Mouse (Mus musculus) T-helper 2 cell (primary cell): ENCODE results near the gene Unc119.

Experiments
- in situ Hi-C: fragments of 300-600 bp; cut with MboI, MseI; formaldehyde crosslinking; loops from one replicate; pipeline ENCODE4 v1.15.1; 2025; ENCODE audit warnings: high pct_unique_total_duplicates

The Unc119 gene

GRCm38 (mm10) chr11:78343381-78344327 lies at the start of gene Unc119:
TSS of gene Unc119 (plus strand) at chr11:78343482.
- in situ Hi-C loops, result no loop called here

DNA sequence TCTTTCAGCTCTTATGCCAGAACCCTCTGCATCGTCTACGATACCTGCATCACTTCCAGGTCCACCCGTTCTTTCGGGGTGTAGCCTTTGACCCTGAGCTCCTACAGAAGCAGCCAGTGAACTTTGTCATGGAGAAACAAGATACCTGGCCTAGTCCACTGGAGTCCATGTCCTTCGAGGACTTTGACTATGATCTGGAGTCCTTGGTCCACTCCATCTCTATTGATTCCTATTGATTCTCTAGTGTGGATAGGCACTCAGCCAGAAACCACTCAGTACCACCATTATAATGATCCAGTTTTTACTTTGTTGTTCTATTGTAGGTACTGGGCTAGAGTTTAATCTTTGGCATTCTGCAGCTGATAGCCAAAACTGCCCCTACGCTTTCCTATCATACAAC lies 48.7 kb upstream of the Unc119 start:
- in situ Hi-C loops, result no loop called here

GRCm38 (mm10) chr11:78300917-78301316 lies 42.4 kb upstream of the Unc119 start:
- in situ Hi-C loops, result no loop called here

DNA sequence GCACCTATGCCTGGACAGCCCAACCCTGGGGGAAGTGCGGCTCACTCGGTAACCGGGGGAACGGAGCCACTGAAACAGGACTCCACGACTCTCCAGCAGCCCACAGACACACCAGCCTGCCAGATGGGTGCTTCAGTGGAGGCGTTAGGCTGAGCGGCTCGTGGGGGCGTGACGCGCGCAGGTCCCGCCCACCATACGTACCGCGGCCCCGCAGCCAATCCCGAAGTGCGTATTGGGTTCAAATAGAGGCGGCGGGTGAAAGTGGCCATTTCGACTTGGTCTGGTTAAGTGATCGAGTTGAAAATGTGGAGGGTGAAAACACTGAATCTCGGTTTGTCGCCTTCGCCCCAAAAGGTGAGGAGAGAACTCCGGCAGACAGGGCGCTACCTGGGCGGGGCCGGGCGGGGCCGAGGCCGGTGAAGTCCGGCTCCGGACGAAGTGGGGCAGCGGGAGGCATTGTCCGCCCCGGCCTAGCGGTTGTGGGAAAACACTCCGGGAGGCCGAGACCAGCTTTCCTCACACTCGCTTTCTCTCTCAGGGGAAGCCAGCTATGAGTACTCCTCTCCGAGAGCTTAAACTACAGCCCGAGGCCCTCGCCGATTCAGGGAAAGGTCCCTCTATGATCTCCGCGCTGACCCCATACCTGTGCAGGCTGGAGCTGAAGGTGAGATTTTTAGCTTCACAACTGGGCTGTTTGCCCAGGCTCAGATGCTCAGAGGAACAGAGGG lies 41.8 kb upstream of the Unc119 start, which contains the start of gene Spag5:
Gene Spag5, plus strand, starts transcription at position 173 of the 728 bp plus-strand sequence.
- in situ Hi-C loops, result no loop called here

GRCm38 (mm10) chr11:78305272-78305671 lies 38.0 kb upstream of the Unc119 start:
- in situ Hi-C loops, result no loop called here

DNA sequence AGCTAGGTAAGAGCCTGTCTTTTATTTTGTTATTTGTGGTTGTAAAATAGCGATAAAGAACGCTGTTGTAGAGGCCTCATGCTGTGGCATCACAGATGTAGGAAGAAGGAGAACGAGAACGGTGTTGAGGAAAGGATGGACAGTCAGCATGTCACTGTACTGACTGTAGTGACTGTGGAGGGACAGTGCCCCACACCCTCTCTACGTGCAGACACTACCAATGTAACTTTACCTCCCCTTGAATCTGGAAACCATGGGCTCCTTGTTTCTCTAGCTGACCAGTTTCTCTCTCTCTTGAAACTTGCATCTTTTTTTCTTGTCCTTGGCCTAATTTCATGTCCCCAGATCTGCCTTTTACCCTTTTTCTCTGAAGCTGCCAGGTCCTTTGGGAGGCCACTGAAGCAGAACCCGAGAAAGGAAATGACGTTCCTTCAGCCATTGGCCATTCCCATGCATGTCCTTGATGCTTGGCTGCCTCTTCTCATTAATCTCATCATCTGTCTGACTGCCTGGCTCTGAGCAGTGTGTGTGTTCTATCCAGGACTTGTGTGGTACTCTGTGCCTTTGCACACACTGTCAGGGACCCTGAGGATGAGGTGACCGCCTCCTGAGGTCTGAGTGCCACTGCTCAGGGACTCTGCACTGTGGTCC lies 32.3 kb upstream of the Unc119 start:
- in situ Hi-C loops, result no loop called here

GRCm38 (mm10) chr11:78313662-78314061 lies 29.6 kb upstream of the Unc119 start:
- in situ Hi-C loops, result no loop called here

DNA sequence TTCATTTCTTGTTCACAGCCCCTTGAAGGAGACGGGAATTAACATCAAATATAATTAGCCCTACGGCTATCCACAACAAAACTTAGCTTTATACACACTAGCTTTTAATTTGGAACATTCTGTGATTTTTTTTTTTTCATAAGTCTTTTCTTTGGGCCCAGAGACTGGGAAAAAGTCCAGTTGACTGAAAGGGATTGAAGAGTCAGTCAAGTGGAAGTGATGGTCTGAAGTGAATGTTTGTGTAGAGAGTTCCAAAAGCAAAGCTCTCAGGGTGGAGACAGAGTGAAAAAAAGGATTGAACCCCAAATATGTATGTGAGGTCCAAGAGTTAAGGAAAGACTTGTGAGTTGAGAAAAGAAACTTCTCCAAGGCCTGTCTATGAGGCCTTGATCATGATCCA lies 24.9 kb upstream of the Unc119 start:
- in situ Hi-C loops, result no loop called here

GRCm38 (mm10) chr11:78322076-78322831 lies 21.0 kb upstream of the Unc119 start:
- in situ Hi-C loops, result no loop called here

GRCm38 (mm10) chr11:78322860-78323259 lies 20.4 kb upstream of the Unc119 start, which contains the start of gene Aldoc:
TSS of gene Aldoc (plus strand) at chr11:78322968.
- in situ Hi-C loops, result no loop called here

- in situ Hi-C loops, result no loop called here
These were observed 19.1 kb upstream of the Unc119 start for GRCm38 (mm10) chr11:78324000-78324785.

- in situ Hi-C loops, result no loop called here
These were observed 18.3 kb upstream of the Unc119 start for GRCm38 (mm10) chr11:78324965-78325364.

DNA sequence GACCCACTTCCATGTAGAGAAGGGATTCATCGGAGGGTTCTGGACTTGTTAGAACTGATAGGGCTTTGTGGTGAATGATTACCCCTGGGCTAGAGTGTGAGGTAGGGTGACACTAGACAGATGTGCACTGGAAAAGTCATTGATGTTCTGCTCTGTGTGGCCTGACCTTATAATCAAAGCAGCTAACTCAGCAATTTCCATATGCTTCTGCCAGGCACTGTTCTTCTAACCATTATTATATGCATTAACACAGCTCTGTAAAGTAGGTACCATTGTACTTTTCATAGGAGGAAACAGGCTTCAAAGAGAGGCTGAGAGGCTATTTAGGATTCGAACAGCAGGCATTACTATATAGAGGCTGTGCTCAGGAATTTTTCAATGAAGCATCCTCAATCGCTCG lies 16.1 kb upstream of the Unc119 start:
- in situ Hi-C loops, result no loop called here

- in situ Hi-C loops, result no loop called here
These were observed 15.4 kb upstream of the Unc119 start, which contains the start of gene Pigs for GRCm38 (mm10) chr11:78327634-78328511. TSS of gene Pigs (plus strand) at chr11:78328415.

GRCm38 (mm10) chr11:78328512-78329056 lies 14.7 kb upstream of the Unc119 start:
- in situ Hi-C loops, result no loop called here

GRCm38 (mm10) chr11:78332676-78333075 lies 10.6 kb upstream of the Unc119 start:
- in situ Hi-C loops, result no loop called here

- in situ Hi-C loops, result no loop called here
These were observed 9.3 kb upstream of the Unc119 start for GRCm38 (mm10) chr11:78333992-78334391.

- in situ Hi-C loops, result no loop called here
These were observed 6.2 kb upstream of the Unc119 start for GRCm38 (mm10) chr11:78337040-78337439.

GRCm38 (mm10) chr11:78341702-78342101 lies 1.6 kb upstream of the Unc119 start:
- in situ Hi-C loops, result no loop called here
